Mouse (Mus musculus): Measurements from ENCODE around the gene Btaf1. TPM values are rescaled to one million over a fixed set of nuclear protein-coding genes. Genes with fewer than 3 reads are reported as not detected.

Gene Btaf1
- polyA plus RNA-seq (2011; ENCODE audit: insufficient read depth, insufficient read length, low replicate concordance, missing spikeins), result 11.1 and 11.4 TPM in 2 replicates

DNA sequence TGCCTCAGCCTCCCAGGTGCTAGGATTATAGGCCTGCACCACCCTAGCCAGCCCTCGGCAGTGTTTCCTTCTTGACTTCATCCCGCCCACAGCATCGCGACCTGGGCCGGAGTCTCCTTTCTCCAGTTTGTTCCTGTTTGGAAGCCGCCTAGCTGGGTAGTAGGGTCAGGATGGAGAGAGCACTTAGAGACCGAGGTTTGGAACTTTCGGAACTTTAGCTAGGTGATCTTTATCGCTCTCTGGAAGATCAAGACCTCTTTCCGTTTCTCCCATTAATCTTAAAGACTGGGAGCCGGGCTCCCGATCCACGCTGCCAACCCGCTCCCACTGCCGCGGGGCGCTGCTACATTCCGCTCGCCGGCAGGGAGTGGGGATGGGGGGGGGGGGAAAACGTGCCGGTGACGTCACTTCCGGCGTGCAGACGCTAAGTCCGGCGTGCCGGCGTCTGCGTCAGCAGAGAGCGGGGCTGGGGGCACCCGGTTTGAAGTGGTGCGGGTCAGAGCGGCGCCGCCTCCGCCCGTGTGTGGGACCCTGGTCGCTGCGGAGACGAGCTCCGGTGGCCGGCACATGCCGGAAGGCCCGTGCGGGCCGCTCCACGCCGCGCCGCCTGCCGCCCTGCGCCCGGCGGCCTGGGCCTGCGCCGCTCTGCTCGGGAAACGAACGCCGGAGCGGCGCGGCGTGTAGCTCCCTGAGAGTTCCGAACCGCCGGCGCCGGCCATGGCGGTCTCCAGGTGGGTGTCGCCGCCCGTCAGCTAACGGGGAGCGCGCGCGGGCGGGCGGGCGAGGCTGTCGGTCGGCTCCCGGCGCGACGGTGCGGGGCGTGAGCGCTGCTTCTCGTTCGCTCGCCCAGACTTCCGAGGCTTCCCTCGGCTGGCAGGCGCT is at the start of gene Btaf1:
Btaf1 (plus strand) TSS at position 409 of the 882 bp plus-strand sequence.
- Histone ChIP-seq H3K27ac (ENCODE audit: control insufficient read depth, insufficient read depth, low read depth, low read length, poor library complexity) (peak within 1 kb of the TSS; percentile 100), H3K4me1 (ENCODE audit: control insufficient read depth, insufficient read depth, low read length) (no peaks in the 10 kb centered on the region; the same call in 1 of the 2 replicates), H3K4me3 (replicated peaks; ENCODE audit: control insufficient read depth, low read depth, low read length) (peak within 1 kb of the TSS; percentile 68)
- TF ChIP-seq POLR2A (IDR thresholded peaks at IDR 0.05; ENCODE audit: borderline replicate concordance, control insufficient read depth, low read depth, low read length) (peak; percentile 86; the same call in 1 of the 2 replicates), CTCF (IDR thresholded peaks at IDR 0.05; ENCODE audit: control insufficient read depth, insufficient read depth, low read length) (no peak)
- under 1% methylated on average over 98 of the region's 98 CpGs for WGBS

DNA sequence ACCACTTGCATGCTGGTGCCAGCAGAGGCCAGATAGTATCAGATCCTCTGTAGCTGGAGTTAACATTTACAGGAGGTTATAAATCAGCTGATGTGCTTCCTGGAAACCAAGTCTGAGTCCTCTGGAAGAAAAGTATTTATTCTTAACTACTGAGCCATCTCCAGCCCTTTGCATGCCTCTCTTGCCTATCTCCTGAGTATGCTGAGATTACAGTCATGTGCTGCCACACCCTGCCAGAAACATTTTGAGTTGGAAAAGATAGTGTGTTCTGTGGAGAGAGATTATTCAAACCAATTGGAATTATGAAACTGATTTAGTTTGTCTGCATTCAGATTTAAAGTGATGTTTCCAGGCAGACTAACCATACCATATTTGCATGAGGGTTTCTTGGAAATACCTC is 48.5 kb upstream of the Btaf1 start:
- Histone ChIP-seq H3K4me1 (ENCODE audit: control insufficient read depth, insufficient read depth, low read length) (no peaks in the 10 kb centered on the region), H3K4me3 (replicated peaks; ENCODE audit: control insufficient read depth, low read depth, low read length) (no peak overlapping the region), H3K27ac (ENCODE audit: control insufficient read depth, insufficient read depth, low read depth, low read length, poor library complexity) (no peak overlapping the region)
- TF ChIP-seq CTCF (IDR thresholded peaks at IDR 0.05; ENCODE audit: control insufficient read depth, insufficient read depth, low read length), result no peak
- no peak for TF ChIP-seq POLR2A (IDR thresholded peaks at IDR 0.05; ENCODE audit: borderline replicate concordance, control insufficient read depth, low read depth, low read length)

DNA sequence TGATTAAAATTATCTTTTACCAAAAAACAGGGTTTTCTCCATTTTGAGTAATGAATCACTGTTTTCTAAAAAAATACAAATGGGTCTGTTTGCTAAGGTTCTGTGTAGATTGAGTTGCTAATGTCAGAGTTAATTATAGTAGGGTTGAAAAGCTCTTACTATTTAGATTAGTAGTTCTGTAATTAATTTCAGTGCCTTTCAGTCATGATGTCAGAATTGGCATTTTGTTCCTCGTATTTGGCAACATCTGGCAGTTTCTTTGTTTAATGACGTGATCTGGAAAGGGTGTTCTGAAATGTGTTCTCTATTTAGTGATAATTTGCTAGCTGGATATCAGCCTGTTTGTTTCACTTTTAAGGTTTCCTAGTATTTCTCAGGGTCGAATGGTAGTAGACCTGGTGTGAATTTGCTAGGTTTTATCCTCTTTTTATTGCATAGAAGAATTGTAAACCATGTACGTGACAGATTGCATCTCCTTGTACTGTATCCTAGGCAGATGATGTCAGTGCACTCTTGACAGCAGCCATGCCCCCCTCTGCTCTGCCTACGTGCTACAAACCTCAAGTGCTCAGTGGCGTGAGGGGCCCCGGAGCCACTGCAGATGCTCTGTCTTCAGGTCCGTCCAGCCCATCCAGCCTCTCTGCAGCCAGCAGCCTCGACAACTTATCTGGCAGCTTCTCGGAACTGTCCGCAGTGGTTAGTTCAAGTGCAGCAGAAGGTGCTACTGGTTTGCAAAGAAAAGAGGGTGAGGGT is 47.0 kb upstream of the Btaf1 start:
- H3K4me1 ChIP-seq (ENCODE audit: control insufficient read depth, insufficient read depth, low read length), result no peaks in the 10 kb centered on the region
- H3K27ac ChIP-seq (ENCODE audit: control insufficient read depth, insufficient read depth, low read depth, low read length, poor library complexity), result no peak overlapping the region
- H3K4me3 ChIP-seq (replicated peaks; ENCODE audit: control insufficient read depth, low read depth, low read length), result no peak overlapping the region
- 85% methylated on average over 11 of the region's 11 CpGs for WGBS
- no peak for TF ChIP-seq CTCF (IDR thresholded peaks at IDR 0.05; ENCODE audit: control insufficient read depth, insufficient read depth, low read length)

DNA sequence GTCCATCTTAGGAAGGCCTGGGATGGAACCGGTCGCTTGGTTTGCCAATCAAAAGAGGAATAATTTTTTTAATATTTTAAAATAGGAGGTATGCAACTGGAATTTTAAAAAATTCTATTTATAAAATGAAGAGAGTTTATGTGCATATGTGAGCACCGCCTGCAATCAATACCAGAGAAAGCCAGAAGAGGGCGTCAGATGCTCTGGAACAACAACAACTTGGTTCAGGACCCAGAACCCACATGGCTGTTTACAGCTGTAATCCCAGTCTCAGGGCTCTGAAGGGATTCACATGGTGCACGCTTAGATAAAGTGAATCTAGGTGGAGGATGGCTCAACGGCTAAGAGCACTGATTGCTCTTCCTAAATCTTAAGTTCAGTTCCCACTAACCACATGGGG is 42.8 kb upstream of the Btaf1 start:
- no peaks in the 10 kb centered on the region for H3K4me1 ChIP-seq (ENCODE audit: control insufficient read depth, insufficient read depth, low read length)
- H3K4me3 ChIP-seq (replicated peaks; ENCODE audit: control insufficient read depth, low read depth, low read length), result no peak overlapping the region
- H3K27ac ChIP-seq (ENCODE audit: control insufficient read depth, insufficient read depth, low read depth, low read length, poor library complexity), result no peak overlapping the region
- TF ChIP-seq CTCF (IDR thresholded peaks at IDR 0.05; ENCODE audit: control insufficient read depth, insufficient read depth, low read length) (no peak), POLR2A (IDR thresholded peaks at IDR 0.05; ENCODE audit: borderline replicate concordance, control insufficient read depth, low read depth, low read length) (no peak)
- WGBS, result 84% methylated on average over 6 of the region's 6 CpGs

DNA sequence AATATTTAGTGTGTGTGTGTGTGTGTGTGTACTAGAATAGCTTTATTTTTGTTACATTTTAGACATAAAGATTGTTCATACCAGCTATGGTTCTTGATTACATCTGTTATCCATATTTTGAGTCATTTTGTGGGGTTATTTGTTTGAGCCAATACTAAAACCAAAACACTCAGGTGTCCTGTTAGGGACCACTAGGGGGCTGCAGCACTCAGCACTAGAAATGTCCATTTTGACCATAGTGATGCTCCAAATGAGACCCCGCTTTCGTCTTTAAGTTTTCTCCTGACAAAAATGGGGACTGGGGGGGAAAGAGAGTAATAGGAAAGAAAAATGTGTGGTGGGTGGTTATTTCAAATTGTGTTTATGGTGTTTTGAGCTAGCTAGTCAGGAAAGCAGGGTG is 39.6 kb upstream of the Btaf1 start:
- WGBS, result 85% methylated on average over 2 of the region's 2 CpGs
- Histone ChIP-seq H3K4me3 (replicated peaks; ENCODE audit: control insufficient read depth, low read depth, low read length) (no peak overlapping the region), H3K4me1 (ENCODE audit: control insufficient read depth, insufficient read depth, low read length) (no peaks in the 10 kb centered on the region), H3K27ac (ENCODE audit: control insufficient read depth, insufficient read depth, low read depth, low read length, poor library complexity) (no peak overlapping the region)
- no peak for TF ChIP-seq POLR2A (IDR thresholded peaks at IDR 0.05; ENCODE audit: borderline replicate concordance, control insufficient read depth, low read depth, low read length)
- no peak for TF ChIP-seq CTCF (IDR thresholded peaks at IDR 0.05; ENCODE audit: control insufficient read depth, insufficient read depth, low read length)

- H3K27ac ChIP-seq (ENCODE audit: control insufficient read depth, insufficient read depth, low read depth, low read length, poor library complexity), result no peak overlapping the region
- TF ChIP-seq POLR2A (IDR thresholded peaks at IDR 0.05; ENCODE audit: borderline replicate concordance, control insufficient read depth, low read depth, low read length) (no peak), CTCF (IDR thresholded peaks at IDR 0.05; ENCODE audit: control insufficient read depth, insufficient read depth, low read length) (no peak)
- no peak overlapping the region for H3K4me3 ChIP-seq (replicated peaks; ENCODE audit: control insufficient read depth, low read depth, low read length)
- WGBS, result 79% methylated on average over 3 of the region's 3 CpGs
- H3K4me1 ChIP-seq (ENCODE audit: control insufficient read depth, insufficient read depth, low read length), result no peaks in the 10 kb centered on the region
Measured at GRCm38 (mm10) chr19:36887706-36888105, 38.2 kb upstream of the Btaf1 start.

DNA sequence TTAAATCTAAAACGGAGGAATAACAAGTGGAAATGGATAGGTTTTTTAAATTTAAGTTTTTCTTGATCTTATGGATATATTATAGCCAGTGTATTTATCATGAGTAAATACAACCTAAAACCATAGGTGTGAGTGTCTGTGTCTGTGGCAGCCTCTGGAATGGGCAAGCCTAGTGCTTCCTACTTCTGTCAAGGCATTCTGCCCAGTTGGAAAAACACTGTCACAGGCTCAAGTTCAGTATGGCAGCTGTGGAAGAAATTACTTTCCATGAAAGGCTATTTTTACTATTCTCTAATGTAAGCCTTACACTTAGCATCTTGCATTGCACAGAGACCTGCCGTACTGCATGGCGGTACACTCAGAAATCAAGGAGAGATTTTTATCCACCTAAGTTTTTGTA is 34.1 kb upstream of the Btaf1 start:
- Histone ChIP-seq H3K27ac (ENCODE audit: control insufficient read depth, insufficient read depth, low read depth, low read length, poor library complexity) (no peak overlapping the region), H3K4me3 (replicated peaks; ENCODE audit: control insufficient read depth, low read depth, low read length) (no peak overlapping the region), H3K4me1 (ENCODE audit: control insufficient read depth, insufficient read depth, low read length) (no peaks in the 10 kb centered on the region)
- TF ChIP-seq CTCF (IDR thresholded peaks at IDR 0.05; ENCODE audit: control insufficient read depth, insufficient read depth, low read length) (no peak), POLR2A (IDR thresholded peaks at IDR 0.05; ENCODE audit: borderline replicate concordance, control insufficient read depth, low read depth, low read length) (no peak)
- WGBS, result 93% methylated on average over 3 of the region's 3 CpGs

GRCm38 (mm10) chr19:36896791-36897569 is 28.9 kb upstream of the Btaf1 start:
- 72% methylated on average over 10 of the region's 10 CpGs for WGBS
- Histone ChIP-seq H3K27ac (ENCODE audit: control insufficient read depth, insufficient read depth, low read depth, low read length, poor library complexity) (no peak overlapping the region), H3K4me3 (replicated peaks; ENCODE audit: control insufficient read depth, low read depth, low read length) (no peak overlapping the region), H3K4me1 (ENCODE audit: control insufficient read depth, insufficient read depth, low read length) (no peaks in the 10 kb centered on the region)
- TF ChIP-seq POLR2A (IDR thresholded peaks at IDR 0.05; ENCODE audit: borderline replicate concordance, control insufficient read depth, low read depth, low read length), result no peak
- no peak for TF ChIP-seq CTCF (IDR thresholded peaks at IDR 0.05; ENCODE audit: control insufficient read depth, insufficient read depth, low read length)
